Mouse (Mus musculus): ENCODE data around the gene Cnnm4.
"Not testable (repeated sequence)": the region's sequence is repeated elsewhere in the genome, so short reads cannot be mapped to it uniquely, and the experiment has no call there.

The Cnnm4 gene

DNA sequence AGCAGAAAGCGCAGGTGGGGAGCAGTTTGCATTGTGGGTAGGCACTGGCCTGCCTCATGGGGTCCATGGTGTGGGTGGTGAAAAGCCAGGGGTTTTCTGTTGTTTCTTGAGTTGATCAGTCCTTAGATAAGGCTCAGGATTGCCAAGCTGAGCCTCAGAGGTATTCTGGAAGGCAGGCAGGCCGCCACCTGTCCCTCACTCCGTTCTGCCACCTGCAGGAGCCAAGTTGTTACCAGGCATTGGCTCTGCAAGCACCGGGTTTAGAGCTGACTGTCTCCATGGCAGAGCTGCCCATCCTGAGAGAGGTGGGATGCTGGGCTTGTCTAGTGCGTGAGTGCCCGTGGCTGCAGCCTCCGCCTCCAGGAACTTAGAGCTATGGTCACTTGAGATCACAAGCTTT is 50.8 kb downstream of the Cnnm4 start:
- DNase-seq: no peak

DNA sequence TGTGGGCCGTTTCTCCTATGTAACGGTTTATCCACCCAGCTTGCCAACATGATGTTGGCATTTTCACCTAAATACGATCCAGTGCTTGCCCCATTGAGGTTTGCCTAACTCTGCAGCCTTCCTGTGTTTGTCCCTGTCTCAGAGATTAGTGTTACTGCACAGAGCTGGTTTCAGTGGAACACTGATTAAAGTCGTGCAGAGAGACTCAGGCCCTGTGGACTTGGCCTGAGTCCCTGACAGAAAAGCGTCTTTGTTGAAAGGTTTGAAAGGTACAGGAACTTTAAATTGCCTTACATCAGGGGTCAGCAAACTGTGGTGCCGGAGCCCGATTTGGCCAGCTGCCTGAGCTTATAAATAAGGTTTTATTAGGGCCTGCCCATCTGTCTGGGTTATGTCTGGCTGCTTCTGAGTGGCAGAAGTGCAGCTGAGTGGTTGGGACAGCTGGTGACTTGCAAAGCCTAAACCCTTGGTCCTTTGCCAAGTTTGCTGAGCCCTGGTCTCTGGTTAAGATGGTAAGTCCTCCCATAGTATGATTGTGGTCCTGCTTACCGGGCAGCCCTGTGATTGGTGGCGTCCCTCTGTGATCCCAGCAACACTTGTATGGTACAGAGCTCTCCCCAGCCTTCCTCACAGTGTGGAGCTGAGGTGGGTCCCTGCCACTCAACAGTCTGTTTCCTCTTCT is 52.1 kb downstream of the Cnnm4 start:
- DNase-seq: peak; percentile 44

DNA sequence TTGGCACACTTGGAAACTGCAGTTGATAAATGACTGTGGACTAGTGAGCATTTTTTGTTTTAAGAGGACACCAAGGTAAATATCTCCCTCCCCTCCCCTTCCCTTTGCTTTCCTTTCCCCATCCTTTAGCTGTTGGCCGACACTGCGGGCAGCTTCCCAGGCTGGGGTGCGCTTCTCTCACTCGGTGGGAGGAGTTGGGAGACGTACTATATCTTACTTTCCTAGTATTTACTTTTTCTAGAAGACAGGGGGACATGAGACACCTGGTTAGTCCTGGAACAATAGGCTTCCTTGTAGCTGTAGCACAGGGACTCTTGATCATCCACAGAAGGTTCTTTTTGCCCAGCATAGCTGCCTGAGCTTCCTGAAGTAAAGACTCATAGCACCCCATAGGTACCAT is 52.6 kb downstream of the Cnnm4 start:
- DNase-seq: no peak

DNA sequence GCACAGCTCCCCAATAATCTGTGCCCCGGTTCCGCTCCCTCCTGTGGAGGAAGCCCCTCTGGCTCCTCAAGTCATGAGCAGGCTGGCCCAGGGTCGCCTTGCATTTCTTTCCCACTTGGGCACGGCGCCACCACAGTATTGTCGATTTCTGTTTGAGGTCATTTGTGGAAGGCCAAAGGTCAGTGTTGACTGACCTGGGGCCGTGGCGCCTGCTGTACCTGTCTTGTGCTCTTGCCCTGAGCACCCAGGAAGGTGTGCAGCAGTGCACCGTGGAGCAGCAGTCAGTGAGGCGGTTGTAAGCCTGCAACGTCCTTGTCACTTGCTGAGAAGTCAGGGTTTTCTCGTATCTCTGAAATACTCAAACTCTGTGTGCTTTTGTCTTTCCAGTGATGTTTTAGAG is 54.4 kb downstream of the Cnnm4 start:
- DNase-seq: no peak

DNA sequence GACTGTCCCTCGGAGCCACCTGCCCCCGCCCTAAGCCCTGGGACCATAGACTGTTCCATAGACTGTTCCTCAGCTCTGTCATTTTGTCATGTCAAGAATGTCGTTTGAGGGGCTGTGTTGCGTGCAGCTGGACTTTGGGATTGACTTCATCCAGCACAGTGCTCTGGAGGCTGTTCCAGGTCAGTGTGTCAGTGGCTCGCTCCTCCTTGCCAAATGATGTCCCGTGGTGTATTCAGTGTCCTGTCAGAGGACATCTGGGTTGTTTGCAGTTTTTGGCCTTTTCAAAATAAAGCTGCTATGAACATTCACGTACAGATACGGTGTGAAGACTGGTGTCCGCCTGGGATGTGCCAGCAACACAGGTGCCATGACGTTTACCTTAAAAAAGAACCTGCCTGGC is 55.5 kb downstream of the Cnnm4 start:
- DNase-seq: no peak

DNA sequence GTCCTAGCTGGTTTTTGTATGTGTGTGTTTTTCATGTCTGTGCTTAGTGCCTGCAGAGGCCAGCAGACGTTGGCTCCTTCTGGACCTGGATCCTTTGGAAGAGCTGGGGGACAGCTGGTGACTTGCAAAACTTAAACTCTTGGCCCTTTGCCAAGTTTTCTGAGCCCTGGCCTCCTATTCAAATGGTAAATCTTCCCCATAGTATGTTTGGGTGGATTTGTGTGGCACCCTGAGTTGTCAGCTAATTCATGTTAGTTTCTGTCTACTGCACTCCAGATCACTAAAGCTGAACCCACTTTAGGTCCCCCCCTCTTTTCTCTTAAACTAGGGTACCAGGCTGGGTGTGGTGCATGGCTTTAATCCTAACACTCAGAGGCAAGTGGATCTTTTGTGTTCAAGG is 56.9 kb downstream of the Cnnm4 start:
- DNase-seq: no peak

DNA sequence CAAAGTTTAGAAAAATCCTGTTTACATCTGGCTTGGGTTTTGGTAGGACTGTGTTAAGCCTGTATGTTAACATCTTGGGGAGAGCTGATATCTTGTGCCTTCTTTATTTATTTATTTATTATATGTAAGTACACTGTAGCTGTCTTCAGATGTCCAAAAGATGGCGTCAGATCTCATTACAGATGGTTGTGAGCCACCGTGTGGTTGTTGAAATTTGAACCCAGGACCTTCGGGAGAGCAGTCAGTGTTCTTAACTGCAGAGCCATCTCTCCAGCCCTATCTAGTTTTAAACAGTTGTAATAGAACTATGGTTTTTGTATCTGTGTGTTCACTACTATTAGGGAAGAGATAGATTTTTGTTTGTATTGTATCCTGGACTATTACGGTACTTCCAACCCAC is 57.9 kb downstream of the Cnnm4 start:
- no peak for DNase-seq

DNA sequence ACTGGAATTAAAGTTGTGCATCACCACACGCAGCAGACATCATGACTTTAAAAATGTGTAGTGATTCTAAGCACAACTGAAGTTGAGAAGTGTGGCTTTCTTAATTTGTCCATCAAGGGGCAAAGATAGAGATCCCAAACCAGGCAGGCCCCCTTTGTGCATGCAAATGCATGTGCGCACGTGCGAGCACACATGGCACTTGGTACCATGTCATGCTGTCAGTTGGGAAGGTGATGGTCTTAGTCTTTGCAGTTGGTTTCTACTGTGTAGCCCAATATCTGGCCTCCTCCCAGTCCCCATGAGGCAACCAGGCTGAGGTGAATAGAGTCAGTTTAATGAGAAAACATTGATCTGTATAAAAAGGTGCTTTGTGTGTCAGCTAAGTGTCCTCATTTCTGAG is 58.5 kb downstream of the Cnnm4 start:
- no peak for DNase-seq

DNA sequence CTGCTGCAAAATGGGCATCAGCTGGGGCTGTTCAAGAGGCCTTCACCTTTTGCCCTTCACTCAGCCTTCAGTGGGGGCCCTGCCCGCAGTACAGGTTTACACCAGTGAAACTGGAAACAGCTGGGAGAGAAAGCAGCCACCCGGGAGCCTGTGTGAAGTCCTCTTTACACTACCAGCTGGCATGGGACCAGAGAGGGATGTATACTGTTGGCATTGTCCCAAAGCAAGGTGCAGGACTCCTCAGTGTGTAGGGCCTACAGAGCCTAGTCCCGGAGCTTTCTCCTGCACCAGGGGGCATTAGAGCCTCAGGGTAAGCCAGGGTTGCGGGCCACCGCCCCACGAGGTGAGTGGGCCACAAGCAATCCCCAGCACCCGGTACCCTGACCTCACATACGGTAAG is 59.1 kb downstream of the Cnnm4 start:
- DNase-seq: peak; percentile 44

DNA sequence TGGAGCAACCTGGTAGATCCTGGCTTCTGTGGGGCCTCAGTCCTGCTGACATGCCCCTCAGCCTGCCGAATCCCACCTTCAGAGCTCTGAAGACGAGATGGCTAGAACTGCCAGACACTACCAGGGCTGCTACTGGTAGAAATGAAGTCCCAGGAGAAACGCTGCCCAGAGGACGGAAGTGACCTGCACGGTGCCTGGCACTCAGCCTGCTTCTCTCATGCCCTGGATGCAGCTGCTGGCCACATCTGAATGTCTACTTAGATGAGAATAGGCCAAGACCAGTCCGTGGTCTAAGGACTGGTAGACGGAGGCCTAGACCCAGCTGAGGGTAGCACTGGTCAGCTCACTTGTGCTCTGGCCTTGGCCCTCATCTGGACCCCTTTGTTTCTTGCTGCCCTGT is 59.5 kb downstream of the Cnnm4 start:
- no peak for DNase-seq

DNA sequence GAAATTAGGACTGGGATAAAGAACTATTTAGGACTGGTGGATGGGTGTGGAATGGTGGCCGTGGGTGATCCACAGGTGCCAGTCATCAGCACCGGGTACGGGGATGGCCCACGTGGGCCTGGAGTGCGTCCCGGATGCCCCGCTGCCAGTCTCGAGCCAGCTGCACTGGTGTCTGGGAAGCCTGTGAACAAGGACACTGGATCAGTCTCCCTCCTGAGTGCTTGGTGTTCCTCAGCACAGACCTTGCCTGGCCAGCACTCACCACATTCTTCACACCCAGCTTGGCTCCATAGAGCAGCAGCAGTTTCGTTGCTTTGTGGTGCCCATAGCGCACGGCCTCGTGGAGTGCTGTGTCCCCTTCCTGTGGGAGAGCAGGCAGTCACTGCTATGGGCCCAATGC is 60.0 kb downstream of the Cnnm4 start:
- no peak for DNase-seq

DNA sequence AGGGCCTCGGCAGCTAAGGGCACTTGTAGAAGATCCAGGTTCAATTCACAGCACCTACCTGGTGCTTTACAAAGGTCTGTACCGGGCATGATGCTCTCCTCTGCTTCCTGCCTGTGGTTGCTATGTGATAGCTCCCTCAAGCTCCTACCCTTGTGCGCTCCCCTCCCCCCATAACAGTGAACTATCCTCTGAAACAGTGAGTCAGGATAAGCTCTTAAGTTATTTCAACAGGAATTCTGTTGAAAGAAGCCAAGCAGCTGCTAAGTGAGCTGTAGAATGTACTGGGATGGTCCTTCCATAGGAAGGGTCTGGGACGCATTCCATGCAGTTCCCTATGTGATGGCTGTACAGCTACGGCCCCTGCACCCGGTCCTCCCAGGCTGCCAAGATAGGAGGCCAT is 62.1 kb downstream of the Cnnm4 start:
- DNase-seq: no peak

DNA sequence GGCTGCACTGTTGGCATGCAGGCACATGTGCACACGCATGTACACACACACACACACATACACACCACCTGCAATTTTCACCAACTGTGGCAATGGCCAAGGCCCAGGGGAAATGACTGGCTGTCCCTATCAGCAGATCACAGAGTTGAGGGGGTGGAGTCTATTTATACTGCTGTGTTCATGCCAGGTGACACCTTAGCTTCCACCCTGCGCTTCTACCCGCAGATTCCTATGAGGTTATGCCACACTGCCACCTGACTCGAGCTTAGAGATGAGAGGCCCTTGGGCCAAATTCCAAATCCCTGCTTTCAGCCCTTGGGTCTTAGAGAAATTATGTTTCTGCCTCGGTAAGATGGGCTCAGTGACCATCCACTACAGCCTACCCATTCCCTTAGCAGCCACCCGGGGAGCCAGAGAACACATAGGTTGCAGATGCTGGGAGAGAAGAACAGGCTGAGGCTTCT is 63.2 kb downstream of the Cnnm4 start:
- DNase-seq: peak; percentile 32

DNA sequence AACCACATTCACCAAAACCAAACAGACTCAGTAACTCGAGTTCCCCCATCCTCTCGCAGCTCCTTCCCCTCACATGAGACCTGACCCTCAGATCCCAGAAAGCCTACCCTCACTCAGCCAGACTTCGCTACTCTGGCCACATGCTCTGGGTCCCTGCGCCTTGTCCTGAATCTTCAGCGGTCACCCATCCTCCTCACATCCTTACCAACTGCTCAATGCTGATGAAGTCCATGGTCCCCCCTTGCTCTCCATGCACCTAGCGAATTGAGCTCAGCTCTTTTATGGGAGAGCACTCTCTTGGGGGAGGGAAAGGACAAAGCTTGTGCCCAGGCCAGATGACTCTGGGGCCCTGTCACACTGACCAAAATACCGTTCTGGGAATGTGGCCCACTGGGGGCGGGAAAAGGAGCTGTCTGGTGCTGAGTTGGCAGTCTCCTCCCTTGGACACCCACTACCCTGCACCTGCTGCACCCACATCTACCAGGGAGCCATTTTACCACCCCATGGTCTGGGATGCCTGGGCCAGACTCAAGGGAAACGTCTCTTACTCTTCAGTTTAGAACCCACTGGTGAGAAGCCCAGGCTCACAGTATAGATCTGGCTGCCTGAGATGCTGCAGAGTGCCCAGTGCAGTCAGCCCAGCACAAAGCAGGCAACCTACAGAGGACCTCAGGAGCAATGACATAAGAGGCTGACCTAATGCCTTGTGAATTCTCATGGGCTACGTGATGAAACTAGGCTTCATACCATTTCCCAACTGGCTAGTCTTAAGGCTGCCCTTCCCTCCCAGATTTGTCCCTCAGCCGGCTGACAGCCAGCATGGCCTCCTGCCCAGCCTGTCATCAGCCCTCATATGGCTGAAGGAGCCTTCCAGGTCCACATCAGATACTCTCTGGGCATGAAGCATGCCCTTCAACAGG is 64.3 kb downstream of the Cnnm4 start:
- DNase-seq: peak; percentile 76

DNA sequence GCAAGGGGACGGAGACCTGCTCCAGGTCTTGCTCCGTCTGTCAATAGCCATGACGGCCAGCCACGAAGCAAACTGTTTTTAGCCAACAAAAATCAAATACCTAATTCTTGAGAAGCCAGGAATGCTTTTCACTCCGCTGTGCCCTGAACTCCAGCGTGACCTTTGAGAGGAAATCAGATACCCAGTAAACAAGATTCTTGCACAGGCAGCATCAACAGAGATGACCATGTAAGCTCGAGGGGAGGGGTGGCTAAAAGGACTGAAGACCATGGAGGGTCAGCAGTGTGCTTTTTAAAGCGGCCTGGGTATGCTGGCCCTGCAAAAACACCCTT is 64.9 kb downstream of the Cnnm4 start:
- no peak for DNase-seq

DNA sequence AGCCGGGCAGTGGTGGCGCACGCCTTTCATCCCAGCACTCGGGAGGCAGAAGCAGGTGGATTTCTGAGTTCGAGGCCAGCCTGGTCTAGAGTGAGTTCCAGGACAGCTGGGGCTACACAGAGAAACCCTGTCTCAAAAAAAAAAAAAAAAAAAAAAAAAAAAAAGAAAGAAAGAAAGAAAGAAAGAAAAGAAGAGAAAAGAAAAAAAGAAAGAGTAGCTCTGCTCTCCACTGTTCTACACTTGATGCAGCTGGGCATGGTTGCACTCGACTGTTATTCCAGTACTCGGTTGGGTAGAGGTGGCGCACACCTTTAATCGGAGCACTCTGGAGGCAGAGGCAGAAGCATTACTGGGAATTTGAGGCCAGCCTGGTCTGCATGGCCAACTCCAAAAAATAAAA is 65.4 kb downstream of the Cnnm4 start, which contains the start of gene Ankrd23:
TSS of gene Ankrd23 (minus strand) at position 101 of the 400 bp plus-strand sequence.
- not testable (repeated sequence) for DNase-seq

DNA sequence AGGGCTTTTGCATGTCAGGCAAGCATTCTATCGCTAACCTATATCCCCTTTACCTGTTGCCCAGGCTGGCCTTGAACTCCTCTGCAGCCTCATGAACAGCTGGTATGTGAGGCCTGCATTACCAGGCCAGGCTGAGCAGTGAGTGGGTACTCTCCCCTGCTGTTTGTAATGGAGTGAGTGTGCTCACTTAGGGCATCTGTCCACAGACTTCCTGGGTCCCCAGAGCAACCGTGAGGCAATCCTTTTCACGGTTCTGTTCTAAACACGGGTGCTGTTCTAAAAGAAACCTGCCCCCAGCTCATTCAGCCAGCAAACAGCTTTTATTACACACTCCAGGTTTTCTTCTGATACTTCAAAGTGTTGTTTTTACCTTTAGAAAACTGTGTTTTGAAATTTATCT is 67.3 kb downstream of the Cnnm4 start:
- DNase-seq: no peak

DNA sequence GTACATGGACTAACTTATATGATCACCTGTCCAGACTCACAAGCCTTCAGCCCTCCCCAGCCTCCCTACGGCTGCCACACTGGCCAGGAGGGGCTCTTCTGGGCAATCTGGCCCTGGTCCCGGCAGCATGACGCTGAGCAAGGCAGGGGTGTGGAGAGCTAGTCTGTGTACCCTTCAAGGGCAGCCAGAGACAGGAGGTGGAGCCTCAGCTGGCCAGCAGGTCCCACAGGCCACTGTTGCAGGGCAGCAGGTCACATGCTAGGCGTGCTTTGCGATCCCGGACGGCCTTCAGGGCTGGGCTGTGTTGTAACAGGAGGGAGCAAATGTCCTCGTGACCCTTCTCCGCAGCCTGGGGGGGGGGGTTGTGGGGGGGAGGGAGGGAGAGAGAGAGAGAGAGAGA is 67.8 kb downstream of the Cnnm4 start, which contains the start of gene Gm42417:
TSS of gene Gm42417 (minus strand) at position 244 of the 400 bp plus-strand sequence.
- no peak for DNase-seq

DNA sequence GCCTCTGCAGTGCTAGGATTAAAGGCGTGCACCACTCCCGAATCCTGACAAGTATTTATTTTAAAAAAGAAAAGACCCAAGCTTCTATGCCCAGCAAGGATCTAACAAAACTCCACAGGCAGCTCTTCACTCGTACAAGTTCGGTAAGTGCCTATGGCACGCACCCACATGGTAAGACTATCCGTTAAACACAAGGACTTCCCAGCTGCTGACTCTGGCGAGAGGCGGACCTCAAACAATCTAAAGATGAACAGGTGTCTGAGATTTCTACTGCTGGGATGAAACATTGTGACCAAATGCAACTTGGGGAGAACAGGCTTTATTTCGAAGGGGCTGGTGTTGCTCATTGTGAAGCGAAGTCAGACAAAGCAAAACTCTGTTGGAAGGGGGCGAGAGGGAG is 68.7 kb downstream of the Cnnm4 start:
- no peak for DNase-seq

DNA sequence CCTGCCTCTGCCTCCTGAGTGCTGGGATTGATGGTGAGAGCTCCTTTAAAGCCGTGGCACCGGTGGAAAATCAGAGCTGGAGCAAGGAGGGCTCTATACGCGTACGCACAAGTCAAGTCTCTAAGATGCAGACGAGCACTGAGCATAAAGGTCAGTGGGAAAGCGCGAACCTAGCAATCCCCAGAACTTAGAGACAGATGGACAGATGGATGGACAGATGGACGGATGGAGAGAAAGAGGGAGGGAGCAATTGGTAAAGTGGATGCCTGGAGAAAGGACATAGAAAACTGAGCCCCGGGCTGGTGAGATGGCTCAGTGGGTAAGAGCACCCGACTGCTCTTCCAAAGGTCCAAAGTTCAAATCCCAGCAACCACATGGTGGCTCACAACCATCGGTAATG is 69.4 kb downstream of the Cnnm4 start:
- DNase-seq: no peak

DNA sequence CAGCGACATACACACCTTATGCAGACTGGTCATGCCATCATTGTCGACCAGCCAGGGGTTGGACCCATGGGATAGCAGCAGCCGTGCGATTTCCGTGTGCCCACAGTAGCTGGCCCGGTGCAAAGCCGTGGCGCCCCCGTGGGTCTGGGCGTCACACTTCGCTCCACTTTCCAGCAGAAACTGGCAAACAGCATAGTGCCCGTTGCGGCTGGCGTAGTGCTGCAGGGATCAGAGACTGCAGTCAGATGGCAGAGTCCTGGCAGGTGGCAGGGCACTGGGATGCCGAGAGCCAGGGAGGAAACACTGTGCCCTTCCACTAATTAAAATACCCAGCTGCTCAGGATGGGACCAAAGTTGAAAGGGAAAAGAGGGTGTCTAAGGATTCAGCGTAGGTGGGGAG is 70.4 kb downstream of the Cnnm4 start:
- DNase-seq: peak; percentile 78

DNA sequence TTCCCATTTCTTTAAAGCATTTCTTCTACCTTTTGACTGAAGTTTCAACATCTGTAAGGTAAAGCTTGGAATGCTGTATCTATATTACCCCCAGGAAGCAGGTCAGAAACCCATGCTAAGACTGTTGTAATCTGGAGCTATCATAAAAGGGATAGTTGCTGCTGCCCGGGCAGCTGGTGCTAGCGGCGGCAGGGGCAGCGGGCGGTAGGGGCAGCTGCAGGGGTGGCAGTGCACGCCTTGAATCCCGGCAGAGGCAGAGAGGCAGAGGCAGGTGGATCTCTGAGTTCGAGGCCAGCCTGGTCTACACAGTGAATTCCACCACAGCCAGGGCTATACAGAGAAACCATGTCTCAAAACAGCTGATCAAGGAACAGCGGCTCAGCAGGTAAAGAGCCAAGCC is 71.5 kb downstream of the Cnnm4 start:
- no peak for DNase-seq

DNA sequence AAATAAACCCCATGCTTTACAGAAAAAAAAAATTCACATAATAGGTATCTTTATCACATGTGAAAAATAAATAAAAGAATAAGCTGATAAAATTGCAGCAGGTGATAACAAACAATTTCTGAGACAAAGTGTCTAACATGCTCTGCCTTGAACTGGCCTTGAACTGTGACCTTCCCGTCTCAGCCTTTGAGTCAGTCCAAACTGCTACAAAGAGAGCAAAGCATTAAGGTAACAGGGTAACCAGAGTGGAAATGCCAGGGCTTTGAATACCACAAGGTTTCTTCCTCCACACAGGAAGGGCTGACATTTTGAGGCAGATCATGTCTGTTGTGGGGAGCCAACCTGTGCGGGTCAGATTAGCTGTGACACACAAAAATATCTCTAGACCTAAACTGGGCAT is 74.0 kb downstream of the Cnnm4 start:
- no peak for DNase-seq

DNA sequence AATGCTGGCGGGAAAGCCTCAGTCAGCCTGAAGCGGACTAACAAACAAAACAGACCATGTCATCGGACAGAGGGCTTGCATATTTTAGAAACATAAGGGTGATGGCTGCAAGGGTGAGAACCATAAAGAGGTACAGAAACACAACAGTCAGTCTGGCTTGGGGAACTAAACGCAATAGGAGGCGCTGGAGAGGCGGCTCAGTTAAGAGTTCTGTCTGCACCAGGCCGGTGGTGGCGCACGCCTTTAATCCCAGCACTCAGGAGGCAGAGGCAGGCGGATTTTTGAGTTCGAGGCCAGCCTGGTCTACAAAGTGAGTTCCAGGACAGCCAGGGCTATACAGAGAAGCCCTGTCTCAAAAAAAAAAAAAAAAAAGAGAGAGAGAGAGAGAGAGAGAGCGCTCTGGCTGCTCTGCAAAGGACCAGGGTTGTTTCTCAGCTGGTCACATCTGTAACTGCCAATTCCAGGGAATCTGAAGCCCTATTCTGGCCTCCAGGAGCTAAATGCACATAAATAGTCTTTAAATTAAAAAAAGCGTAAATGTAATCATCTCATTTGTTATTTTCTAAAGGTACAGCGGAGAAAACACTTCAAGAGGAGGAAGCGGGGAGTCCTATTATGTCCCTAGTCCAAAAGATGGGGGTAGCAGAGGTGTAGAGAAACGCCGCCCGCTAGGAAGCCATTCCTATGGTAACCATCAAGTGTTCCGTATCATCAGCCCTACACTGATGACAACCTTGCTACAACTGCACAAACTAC is 74.6 kb downstream of the Cnnm4 start:
- peak; percentile 46 for DNase-seq
